Mouse (Mus musculus) ES-E14 (cell line): ENCODE results near the gene Gm20662.

Source experiments
- HCFC1 ChIP-seq: IDR thresholded peaks from 2 replicates; pipeline ENCODE4 v1.6.1; 2012; ENCODE audit warnings: low read length, inconsistent platforms, borderline replicate concordance; ENCODE audit not compliant: insufficient read depth
- MAFK ChIP-seq: IDR thresholded peaks from 2 replicates; pipeline ENCODE4 v1.6.1; 2014; ENCODE audit warnings: mild to moderate bottlenecking, low read depth, low read length, inconsistent platforms; ENCODE audit not compliant: insufficient read depth
- ZC3H11A ChIP-seq: IDR thresholded peaks from 2 replicates; pipeline ENCODE4 v1.6.1; 2012; ENCODE audit warnings: low read depth, mild to moderate bottlenecking, inconsistent platforms, low read length, borderline replicate concordance
- ZNF384 ChIP-seq: IDR thresholded peaks from 2 replicates; pipeline ENCODE4 v1.6.1; 2012; ENCODE audit warnings: low read depth, low read length, inconsistent platforms

GRCm38 (mm10) chr9:107992197-107992596 is 4.0 kb upstream of the Gm20662 start, which contains the start of gene Cdhr4:
- TF ChIP-seq MAFK = no peak
- TF ChIP-seq HCFC1 = no peak
- no peak for TF ChIP-seq ZNF384
- no peak for TF ChIP-seq ZC3H11A
